Mouse (Mus musculus) E14TG2a.4 (cell line): ENCODE measurements around the gene Dhtkd1.
A peak's percentile ranks its signal among the peaks of the same experiment; 100 is the strongest.
"Not testable (repeated sequence)": the region's sequence is repeated elsewhere in the genome, so short reads cannot be mapped to it uniquely, and the experiment has no call there.

Source experiments
- H3K27me3 ChIP-seq: 2 replicates; pipeline ENCODE4 v1.6.1; 2014; ENCODE audit warnings: low read length, control low read depth; ENCODE audit not compliant: insufficient read depth
- H3K36me3 ChIP-seq: 2 replicates; pipeline ENCODE4 v1.6.1; 2014; ENCODE audit warnings: low read length, control low read depth; ENCODE audit not compliant: insufficient read depth
- H3K4me1 ChIP-seq: replicated peaks from 2 replicates; pipeline ENCODE4 v1.6.1; 2014; ENCODE audit warnings: low read depth, low read length, control low read depth
- H3K4me3 ChIP-seq: replicated peaks from 2 replicates; pipeline ENCODE4 v1.5.1; 2014; ENCODE audit warnings: mild to moderate bottlenecking, low read length
- H3K9me3 ChIP-seq: 2 replicates; pipeline ENCODE4 v1.6.1; 2014; ENCODE audit warnings: low read length, control low read depth
- CTCF ChIP-seq: conservative IDR thresholded peaks from 2 replicates; pipeline ENCODE4 v1.5.1; 2014; ENCODE audit warnings: low read length
- NANOG ChIP-seq: IDR thresholded peaks from 2 replicates; pipeline ENCODE4 v1.6.1; 2014; ENCODE audit warnings: borderline replicate concordance, low read length, mixed read lengths
- POU5F1 ChIP-seq: IDR thresholded peaks from 2 replicates; pipeline ENCODE4 v1.6.1; 2014; ENCODE audit warnings: low read length, borderline replicate concordance

The Dhtkd1 gene

GRCm38 (mm10) chr2:5942416-5943032 lies at the start of gene Dhtkd1:
Dhtkd1 (minus strand) TSS chr2:5942792.
- H3K36me3 ChIP-seq: no peaks in the 10 kb centered on the region; the same call in 1 of the 2 replicates
- H3K4me3 ChIP-seq: peak within 1 kb of the TSS; percentile 95
- peaks cover 47% of the 10 kb centered on the region for H3K4me1 ChIP-seq
- H3K27me3 ChIP-seq: no peaks in the 10 kb centered on the region
- no peaks in the 10 kb centered on the region for H3K9me3 ChIP-seq
- TF ChIP-seq NANOG: no peak
- no peak for TF ChIP-seq CTCF

- TF ChIP-seq NANOG (no peak), CTCF (no peak), POU5F1 (no peak)
- no peaks in the 10 kb centered on the region for H3K27me3 ChIP-seq
- no peaks in the 10 kb centered on the region for H3K9me3 ChIP-seq
- peaks cover 62% of the 10 kb centered on the region for H3K36me3 ChIP-seq
- no peak overlapping the region for H3K4me3 ChIP-seq
- no peaks in the 10 kb centered on the region for H3K4me1 ChIP-seq
These were observed 34.9 kb upstream of the Dhtkd1 start for GRCm38 (mm10) chr2:5977532-5977931.

- not testable (repeated sequence) for H3K27me3 ChIP-seq, H3K4me3 ChIP-seq, H3K4me1 ChIP-seq, H3K9me3 ChIP-seq
- peaks cover 16% of the 10 kb centered on the region for H3K36me3 ChIP-seq
These were observed 28.0 kb upstream of the Dhtkd1 start for GRCm38 (mm10) chr2:5970629-5971028.

- TF ChIP-seq POU5F1: no peak
- no peak overlapping the region for H3K4me3 ChIP-seq
These were observed 23.4 kb upstream of the Dhtkd1 start for GRCm38 (mm10) chr2:5965972-5966371.

DNA sequence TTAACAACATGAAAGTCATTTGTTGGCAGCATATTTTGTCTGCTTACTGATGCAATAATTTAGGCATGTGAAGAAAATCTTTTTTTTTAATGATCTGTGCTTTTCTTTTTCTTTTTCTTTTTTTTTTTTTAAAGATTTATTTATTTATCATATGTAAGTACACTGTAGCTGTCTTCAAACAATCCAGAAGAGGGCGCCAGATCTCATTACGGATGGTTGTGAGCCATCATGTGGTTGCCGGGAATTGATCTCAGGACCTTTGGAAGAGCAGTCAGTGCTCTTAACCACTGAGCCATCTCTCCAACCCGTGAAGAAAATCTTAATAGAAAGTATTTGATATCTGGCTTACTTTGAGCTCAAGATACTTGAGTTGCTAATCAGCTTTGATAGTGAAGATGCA lies 21.1 kb upstream of the Dhtkd1 start:
- TF ChIP-seq CTCF: peak; percentile 51
- H3K36me3 ChIP-seq: peaks cover 47% of the 10 kb centered on the region
- H3K9me3 ChIP-seq, H3K4me3 ChIP-seq, H3K4me1 ChIP-seq, H3K27me3 ChIP-seq: not testable (repeated sequence)

More at GRCm38 (mm10) chr2:5965972-5966371, 23.4 kb upstream of the Dhtkd1 start:
- 0 out of 2 replicates have a peak, but pooled peaks cover 4% of the 10 kb centered on the region for H3K4me1 ChIP-seq
- peaks cover 26% of the 10 kb centered on the region for H3K36me3 ChIP-seq
- no peaks in the 10 kb centered on the region for H3K9me3 ChIP-seq
- H3K27me3 ChIP-seq: no peaks in the 10 kb centered on the region

DNA sequence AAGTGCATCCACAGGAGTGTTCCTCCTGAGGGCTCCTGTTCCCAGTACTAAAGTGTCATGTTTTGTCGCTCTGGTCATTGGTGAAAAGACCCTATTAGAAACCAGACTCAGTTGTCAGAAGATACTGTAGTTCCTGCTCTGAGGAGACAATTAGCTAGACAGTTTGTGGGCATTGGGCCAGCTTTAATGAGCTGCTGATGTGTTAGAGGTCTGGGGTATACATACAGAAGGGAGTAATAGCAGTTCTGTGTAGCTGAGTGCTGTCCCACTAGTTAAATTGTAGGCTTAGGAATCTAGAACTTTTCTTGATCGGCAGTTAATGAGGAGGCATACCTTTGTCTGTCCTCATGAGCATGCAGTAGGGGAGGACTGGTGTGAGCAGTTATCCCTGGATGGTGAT lies 19.7 kb upstream of the Dhtkd1 start:
- no peak for TF ChIP-seq NANOG
- TF ChIP-seq CTCF: no peak
- no peak for TF ChIP-seq POU5F1
- H3K36me3 ChIP-seq: peaks cover 62% of the 10 kb centered on the region
- H3K4me3 ChIP-seq: no peak overlapping the region
- peaks cover 19% of the 10 kb centered on the region for H3K4me1 ChIP-seq
- no peaks in the 10 kb centered on the region for H3K27me3 ChIP-seq
- no peaks in the 10 kb centered on the region for H3K9me3 ChIP-seq

DNA sequence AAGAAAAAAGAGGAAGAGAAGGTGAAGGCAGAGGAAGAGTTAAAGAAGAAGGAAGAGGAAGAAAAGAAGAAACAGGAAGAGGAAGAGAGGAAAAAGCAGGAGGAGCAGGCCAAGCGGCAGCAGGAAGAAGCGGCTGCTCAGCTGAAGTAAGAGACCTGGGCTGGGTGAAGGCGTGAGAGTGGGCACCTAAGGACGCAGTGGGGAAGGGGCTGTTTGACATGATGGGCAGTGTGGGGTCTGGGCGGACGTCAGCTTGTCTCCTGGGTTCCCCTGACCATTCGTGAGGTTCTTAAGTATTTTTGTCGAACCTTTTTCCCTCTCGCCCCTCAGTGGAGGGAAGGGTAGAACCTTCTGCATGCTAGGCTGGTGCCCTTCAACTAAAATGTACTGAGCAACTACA lies 15.1 kb upstream of the Dhtkd1 start:
- Histone ChIP-seq H3K36me3 (peaks cover 54% of the 10 kb centered on the region), H3K9me3 (no peaks in the 10 kb centered on the region), H3K27me3 (no peaks in the 10 kb centered on the region), H3K4me3 (no peak overlapping the region), H3K4me1 (peaks cover 41% of the 10 kb centered on the region)
- TF ChIP-seq NANOG: no peak
- no peak for TF ChIP-seq CTCF
- no peak for TF ChIP-seq POU5F1

DNA sequence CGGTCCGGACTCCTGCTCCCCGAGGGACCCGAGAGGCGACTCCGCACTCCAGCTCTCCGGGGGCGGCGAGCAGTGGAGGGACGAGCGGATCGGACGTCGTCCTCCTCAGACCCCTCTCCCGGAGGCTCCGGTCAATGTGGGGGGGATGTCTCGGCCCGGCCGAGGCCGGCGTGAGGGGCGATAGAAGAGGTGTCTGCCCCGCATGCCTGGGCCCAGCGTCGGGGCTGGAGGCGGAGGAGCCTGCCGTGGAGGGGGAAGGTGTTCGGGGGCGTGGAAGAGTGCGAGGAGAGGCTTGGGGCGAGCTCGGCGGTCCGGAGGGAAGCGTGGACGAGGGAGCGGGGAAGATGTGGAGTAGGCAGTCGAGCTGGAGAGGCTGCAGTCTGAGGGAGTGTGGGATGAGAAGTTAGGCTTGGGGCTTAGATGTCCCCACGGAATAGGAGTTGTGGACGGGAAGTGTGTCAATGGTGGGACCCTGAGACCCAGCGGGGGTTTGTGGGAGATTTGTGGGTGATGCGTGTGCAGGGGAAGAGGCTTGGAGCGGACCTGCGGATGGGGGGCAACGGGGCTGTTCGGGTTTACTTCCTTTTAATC lies 9.1 kb upstream of the Dhtkd1 start:
- peaks cover 53% of the 10 kb centered on the region for H3K4me1 ChIP-seq
- H3K36me3 ChIP-seq: no peaks in the 10 kb centered on the region
- TF ChIP-seq NANOG (no peak), POU5F1 (no peak), CTCF (no peak)
- no peaks in the 10 kb centered on the region for H3K27me3 ChIP-seq
- no peaks in the 10 kb centered on the region for H3K9me3 ChIP-seq
- peak overlapping the region; percentile 100 for H3K4me3 ChIP-seq
